Mouse (Mus musculus) ES-CJ7 (cell line): Measurements from ENCODE around the gene 1700123O20Rik.

Source experiments
- DNase-seq: peaks from one replicate; pipeline ENCODE4 v3.0.0; 2011; ENCODE audit warnings: low read depth, low spot score

1700123O20Rik gene

GRCm38 (mm10) chr14:54724049-54724448 lies 38.0 kb downstream of the 1700123O20Rik start:
- DNase-seq, result no peak

GRCm38 (mm10) chr14:54727565-54727964 lies 41.5 kb downstream of the 1700123O20Rik start:
- DNase-seq, result no peak

GRCm38 (mm10) chr14:54728823-54729653 lies 43.0 kb downstream of the 1700123O20Rik start:
- DNase-seq, result no peak

- DNase-seq, result no peak
Measured at GRCm38 (mm10) chr14:54730305-54730704, 44.3 kb downstream of the 1700123O20Rik start.

GRCm38 (mm10) chr14:54732206-54732605 lies 46.2 kb downstream of the 1700123O20Rik start:
- no peak for DNase-seq

GRCm38 (mm10) chr14:54734004-54734403 lies 48.0 kb downstream of the 1700123O20Rik start:
- DNase-seq, result no peak

GRCm38 (mm10) chr14:54735221-54735620 lies 49.2 kb downstream of the 1700123O20Rik start:
- DNase-seq, result no peak

GRCm38 (mm10) chr14:54736555-54737552 lies 50.8 kb downstream of the 1700123O20Rik start:
- DNase-seq, result no peak

- no peak for DNase-seq
Measured at GRCm38 (mm10) chr14:54737634-54738033, 51.6 kb downstream of the 1700123O20Rik start.
